Mouse (Mus musculus) stomach, embryonic 16.5 days (tissue): Measurements from ENCODE around the gene Grm3. TPM values are rescaled to one million over a fixed set of nuclear protein-coding genes. Genes with fewer than 3 reads are reported as not detected.

ENCODE experiments used
- ATAC-seq: fragments of 200-750 bp; cut with Nextera tagmentation; 2 replicates; pipeline ENCODE4 v1.8.0; 2017; ENCODE audit warnings: moderate number of reproducible peaks, moderate TSS enrichment; ENCODE audit not compliant: insufficient read depth, low FRiP score
- H3K27ac ChIP-seq: fragments of 300-500 bp; sonication (generic); 2 replicates; pipeline ENCODE4 v1.5.1; 2014; ENCODE audit warnings: low read length
- H3K27me3 ChIP-seq: fragments of 300-500 bp; sonication (generic); 2 replicates; pipeline ENCODE4 v1.6.1; 2014; ENCODE audit warnings: low read length, control low read depth, mixed read lengths; ENCODE audit not compliant: control insufficient read depth, insufficient read depth
- H3K36me3 ChIP-seq: fragments of 300-500 bp; sonication (generic); 2 replicates; pipeline ENCODE4 v1.6.1; 2014; ENCODE audit warnings: low read length; ENCODE audit not compliant: control insufficient read depth, insufficient read depth
- H3K4me1 ChIP-seq: fragments of 300-500 bp; sonication (generic); 2 replicates; pipeline ENCODE4 v1.6.1; 2014; ENCODE audit warnings: low read length, control low read depth, mixed read lengths; ENCODE audit not compliant: control insufficient read depth, insufficient read depth
- H3K4me2 ChIP-seq: fragments of 300-500 bp; sonication (generic); 2 replicates; pipeline ENCODE4 v1.6.1; 2014; ENCODE audit warnings: low read depth, low read length, mixed read lengths
- H3K4me3 ChIP-seq: fragments of 300-500 bp; sonication (generic); replicated peaks from 2 replicates; pipeline ENCODE4 v1.5.1; 2014; ENCODE audit warnings: mild to moderate bottlenecking, low read length
- H3K9ac ChIP-seq: fragments of 300-500 bp; sonication (generic); 2 replicates; pipeline ENCODE4 v1.6.1; 2014; ENCODE audit warnings: low read length
- H3K9me3 ChIP-seq: fragments of 300-500 bp; sonication (generic); replicated peaks from 2 replicates; pipeline ENCODE4 v1.6.1; 2016; ENCODE audit warnings: low read length, control low read depth; ENCODE audit not compliant: control insufficient read depth
- WGBS: fragments of 180-500 bp; shearing (Covaris S2); extraction: QIAGEN DNeasy Blood & Tissue Kit; methylation state at CpG from one replicate; pipeline ENCODE4 v1.1.7; 2014; 5-methylcytosine and 5-hydroxymethylcytosine counted together
- polyA plus RNA-seq: library from polyadenylated mRNA; unstranded; fragments of >200 nt; fragmentation: Nextera tagmentation; extraction: Ambion mirVana; gene quantifications from 2 replicates; pipeline ENCODE4 v1.2.1, GENCODE M21; 2015

Grm3 gene
- polyA plus RNA-seq, 1 experiment from 2014 or later = 1.3 TPM

- no peak overlapping the region for H3K27ac ChIP-seq
- H3K9ac ChIP-seq = no peak overlapping the region
- H3K4me1 ChIP-seq = no peaks in the 10 kb centered on the region
- WGBS = 97% methylated on average over 2 of the region's 2 CpGs
- no peaks in the 10 kb centered on the region for H3K9me3 ChIP-seq
- H3K4me3 ChIP-seq = no peak overlapping the region
- no peaks in the 10 kb centered on the region for H3K36me3 ChIP-seq
- no peak for ATAC-seq
- no peaks in the 10 kb centered on the region for H3K27me3 ChIP-seq
- H3K4me2 ChIP-seq = no peak overlapping the region
These were observed 86.4 kb downstream of the Grm3 start for GRCm38 (mm10) chr5:9638612-9639011.

- H3K27me3 ChIP-seq = no peaks in the 10 kb centered on the region
- 67% methylated on average over 2 of the region's 2 CpGs for WGBS
- H3K4me3 ChIP-seq = no peak overlapping the region
- no peaks in the 10 kb centered on the region for H3K36me3 ChIP-seq
- no peak overlapping the region for H3K4me2 ChIP-seq
- H3K9ac ChIP-seq = no peak overlapping the region
- H3K9me3 ChIP-seq = no peaks in the 10 kb centered on the region
- ATAC-seq = no peak
- H3K27ac ChIP-seq = no peak overlapping the region
- H3K4me1 ChIP-seq = no peaks in the 10 kb centered on the region
These were observed 97.8 kb downstream of the Grm3 start for GRCm38 (mm10) chr5:9627220-9627619.

GRCm38 (mm10) chr5:9624396-9624795, 100.6 kb downstream of the Grm3 start:
- Histone ChIP-seq H3K4me3 (no peak overlapping the region), H3K27me3 (no peaks in the 10 kb centered on the region), H3K36me3 (no peaks in the 10 kb centered on the region), H3K9ac (no peak overlapping the region), H3K9me3 (no peaks in the 10 kb centered on the region), H3K4me1 (no peaks in the 10 kb centered on the region), H3K4me2 (no peak overlapping the region), H3K27ac (no peak overlapping the region)
- ATAC-seq = no peak
- WGBS = 63% methylated on average over 4 of the region's 4 CpGs

GRCm38 (mm10) chr5:9623095-9623459, 101.9 kb downstream of the Grm3 start:
- Histone ChIP-seq H3K4me2 (no peak overlapping the region), H3K9me3 (no peaks in the 10 kb centered on the region)
- no peak for ATAC-seq

GRCm38 (mm10) chr5:9622264-9623094, 102.5 kb downstream of the Grm3 start:
- Histone ChIP-seq H3K4me3 (no peak overlapping the region), H3K27me3 (no peaks in the 10 kb centered on the region), H3K9me3 (no peaks in the 10 kb centered on the region), H3K36me3 (no peaks in the 10 kb centered on the region), H3K27ac (no peak overlapping the region), H3K9ac (no peak overlapping the region), H3K4me2 (no peak overlapping the region), H3K4me1 (no peaks in the 10 kb centered on the region)
- WGBS = 65% methylated on average over 4 of the region's 4 CpGs
- ATAC-seq = no peak

More at GRCm38 (mm10) chr5:9623095-9623459, 101.9 kb downstream of the Grm3 start:
- H3K36me3 ChIP-seq = no peaks in the 10 kb centered on the region
- no peaks in the 10 kb centered on the region for H3K4me1 ChIP-seq
- H3K9ac ChIP-seq = no peak overlapping the region
- H3K4me3 ChIP-seq = no peak overlapping the region
- 18% methylated on average over 4 of the region's 4 CpGs for WGBS
- H3K27ac ChIP-seq = no peak overlapping the region
- H3K27me3 ChIP-seq = no peaks in the 10 kb centered on the region

GRCm38 (mm10) chr5:9621417-9622067, 103.4 kb downstream of the Grm3 start:
- Histone ChIP-seq H3K27ac (no peak overlapping the region), H3K4me3 (no peak overlapping the region), H3K4me1 (no peaks in the 10 kb centered on the region), H3K36me3 (no peaks in the 10 kb centered on the region), H3K9me3 (no peaks in the 10 kb centered on the region), H3K27me3 (no peaks in the 10 kb centered on the region), H3K4me2 (no peak overlapping the region), H3K9ac (no peak overlapping the region)
- ATAC-seq = no peak
- WGBS = 87% methylated on average over 3 of the region's 3 CpGs

- Histone ChIP-seq H3K4me3 (no peak overlapping the region), H3K4me2 (no peak overlapping the region), H3K27me3 (no peaks in the 10 kb centered on the region), H3K36me3 (no peaks in the 10 kb centered on the region), H3K9ac (no peak overlapping the region), H3K9me3 (no peaks in the 10 kb centered on the region), H3K4me1 (no peaks in the 10 kb centered on the region), H3K27ac (no peak overlapping the region)
- WGBS = 61% methylated on average over 2 of the region's 2 CpGs
- ATAC-seq = no peak
These were observed 145.9 kb downstream of the Grm3 start for GRCm38 (mm10) chr5:9579021-9579420.

- 69% methylated on average over 2 of the region's 2 CpGs for WGBS
- no peak for ATAC-seq
These were observed 146.4 kb downstream of the Grm3 start for GRCm38 (mm10) chr5:9578571-9578970.

GRCm38 (mm10) chr5:9570946-9571345, 154.0 kb downstream of the Grm3 start:
- no peak for ATAC-seq
- no peaks in the 10 kb centered on the region for H3K27me3 ChIP-seq
- WGBS = 83% methylated on average over 6 of the region's 6 CpGs
- no peak overlapping the region for H3K4me3 ChIP-seq
- no peak overlapping the region for H3K4me2 ChIP-seq
- H3K9ac ChIP-seq = no peak overlapping the region
- H3K27ac ChIP-seq = no peak overlapping the region
- H3K4me1 ChIP-seq = no peaks in the 10 kb centered on the region
- no peaks in the 10 kb centered on the region for H3K9me3 ChIP-seq
- no peaks in the 10 kb centered on the region for H3K36me3 ChIP-seq

More at GRCm38 (mm10) chr5:9578571-9578970, 146.4 kb downstream of the Grm3 start:
- Histone ChIP-seq H3K36me3 (no peaks in the 10 kb centered on the region), H3K27ac (no peak overlapping the region), H3K4me1 (no peaks in the 10 kb centered on the region), H3K9me3 (no peaks in the 10 kb centered on the region), H3K27me3 (no peaks in the 10 kb centered on the region), H3K4me2 (no peak overlapping the region), H3K4me3 (no peak overlapping the region), H3K9ac (no peak overlapping the region)
